Mouse (Mus musculus) limb, embryonic 14.5 days (tissue): ENCODE results near the gene Dst. TPM values are rescaled to one million over a fixed set of nuclear protein-coding genes. Genes with fewer than 3 reads are reported as not detected.

Experiments
- ATAC-seq: fragments of 200-750 bp; cut with Nextera tagmentation; 2 replicates; pipeline ENCODE4 v1.8.0; 2017; ENCODE audit warnings: low read depth, moderate number of reproducible peaks, moderate TSS enrichment; ENCODE audit not compliant: low FRiP score
- DNase-seq: peaks from one replicate; pipeline ENCODE4 v3.0.0-alpha.2; 2015; ENCODE audit warnings: low spot score
- H3K27ac ChIP-seq: fragments of 300-500 bp; sonication (generic); replicated peaks from 2 replicates; pipeline ENCODE4 v1.5.1; 2014; ENCODE audit warnings: low read depth, mild to moderate bottlenecking, low read length, moderate library complexity, mixed read lengths
- H3K27me3 ChIP-seq: fragments of 300-500 bp; sonication (generic); 2 replicates; pipeline ENCODE4 v1.6.1; 2014; ENCODE audit warnings: low read length, mixed read lengths; ENCODE audit not compliant: control insufficient read depth, insufficient read depth
- H3K36me3 ChIP-seq: fragments of 300-500 bp; sonication (generic); 2 replicates; pipeline ENCODE4 v1.6.1; 2014; ENCODE audit warnings: mild to moderate bottlenecking, low read length, moderate library complexity, mixed read lengths; ENCODE audit not compliant: control insufficient read depth, insufficient read depth
- H3K4me1 ChIP-seq: fragments of 300-500 bp; sonication (generic); 2 replicates; pipeline ENCODE4 v1.6.1; 2014; ENCODE audit warnings: antibody characterized with exemption, low read length, mixed read lengths; ENCODE audit not compliant: control insufficient read depth, insufficient read depth
- H3K4me2 ChIP-seq: fragments of 300-500 bp; sonication (generic); replicated peaks from 2 replicates; pipeline ENCODE4 v1.6.1; 2014; ENCODE audit warnings: low read depth, mild to moderate bottlenecking, low read length, moderate library complexity; ENCODE audit not compliant: severe bottlenecking
- H3K4me3 ChIP-seq: fragments of 300-500 bp; sonication (generic); replicated peaks from 2 replicates; pipeline ENCODE4 v1.5.1; 2014; ENCODE audit warnings: low read length
- H3K9ac ChIP-seq: fragments of 300-500 bp; sonication (generic); 2 replicates; pipeline ENCODE4 v1.6.1; 2014; ENCODE audit warnings: mild to moderate bottlenecking, low read depth, low read length, moderate library complexity; ENCODE audit not compliant: severe bottlenecking
- H3K9me3 ChIP-seq: fragments of 300-500 bp; sonication (generic); 2 replicates; pipeline ENCODE4 v1.6.1; 2016; ENCODE audit warnings: low read length; ENCODE audit not compliant: control insufficient read depth
- POLR2A ChIP-seq: fragments of 200-500 bp; IDR thresholded peaks from 2 replicates; pipeline ENCODE4 v1.8.0; 2012; ENCODE audit warnings: inconsistent platforms, mild to moderate bottlenecking, moderate library complexity, borderline replicate concordance; ENCODE audit not compliant: insufficient read depth, insufficient read length; ENCODE audit errors: extremely low read depth
- WGBS: fragments of 180-500 bp; shearing (Covaris S2); extraction: QIAGEN DNeasy Blood & Tissue Kit; methylation state at CpG from one replicate; pipeline ENCODE4 v1.1.7; 2014; 5-methylcytosine and 5-hydroxymethylcytosine counted together
- polyA plus RNA-seq, 2 experiments: library from polyadenylated mRNA; depleted of rRNA in 1 of 2; stranded (reverse) in 1 of 2; unstranded in 1 of 2; fragments of >200 nt; fragmentation: Nextera tagmentation in 1 of 2; extraction: Ambion mirVana in 1 of 2; gene quantifications; 2 replicates each; pipeline versions ENCODE4 v1.2.1 to v1.2.3; 2012 to 2014

The Dst gene
- polyA plus RNA-seq, 2 experiments, result 34.9 to 42.5 TPM

GRCm38 (mm10) chr1:33964643-33965042, 56.6 kb downstream of the Dst start:
- Histone ChIP-seq H3K9ac (no peak overlapping the region), H3K36me3 (no peaks in the 10 kb centered on the region), H3K27ac (no peak overlapping the region), H3K4me1 (no peaks in the 10 kb centered on the region), H3K9me3 (no peaks in the 10 kb centered on the region), H3K4me2 (no peak overlapping the region), H3K4me3 (no peak overlapping the region), H3K27me3 (no peaks in the 10 kb centered on the region)
- ATAC-seq (0 out of 2 replicates have a peak, but pooled peaks have one; percentile 11), DNase-seq (peak; percentile 64)
- 42% methylated on average over 5 of the region's 5 CpGs for WGBS
- TF ChIP-seq POLR2A, result no peak

- no peak for TF ChIP-seq POLR2A
- Histone ChIP-seq H3K4me2 (no peak overlapping the region), H3K9me3 (no peaks in the 10 kb centered on the region), H3K27ac (no peak overlapping the region), H3K36me3 (no peaks in the 10 kb centered on the region), H3K4me1 (no peaks in the 10 kb centered on the region), H3K27me3 (no peaks in the 10 kb centered on the region), H3K4me3 (no peak overlapping the region), H3K9ac (no peak overlapping the region)
- WGBS, result 86% methylated on average over 4 of the region's 4 CpGs
- no peak for ATAC-seq
- DNase-seq, result no peak
Measured at GRCm38 (mm10) chr1:33965824-33966223, 57.8 kb downstream of the Dst start.

- Histone ChIP-seq H3K4me3 (no peak overlapping the region), H3K4me2 (no peak overlapping the region), H3K9me3 (no peaks in the 10 kb centered on the region), H3K27ac (no peak overlapping the region), H3K9ac (no peak overlapping the region), H3K4me1 (no peaks in the 10 kb centered on the region), H3K36me3 (no peaks in the 10 kb centered on the region), H3K27me3 (no peaks in the 10 kb centered on the region)
- ATAC-seq (no peak), DNase-seq (peak; percentile 83)
- TF ChIP-seq POLR2A, result no peak
- WGBS, result 26% methylated on average over 6 of the region's 6 CpGs
Measured at GRCm38 (mm10) chr1:33966328-33966727, 58.3 kb downstream of the Dst start.

DNA sequence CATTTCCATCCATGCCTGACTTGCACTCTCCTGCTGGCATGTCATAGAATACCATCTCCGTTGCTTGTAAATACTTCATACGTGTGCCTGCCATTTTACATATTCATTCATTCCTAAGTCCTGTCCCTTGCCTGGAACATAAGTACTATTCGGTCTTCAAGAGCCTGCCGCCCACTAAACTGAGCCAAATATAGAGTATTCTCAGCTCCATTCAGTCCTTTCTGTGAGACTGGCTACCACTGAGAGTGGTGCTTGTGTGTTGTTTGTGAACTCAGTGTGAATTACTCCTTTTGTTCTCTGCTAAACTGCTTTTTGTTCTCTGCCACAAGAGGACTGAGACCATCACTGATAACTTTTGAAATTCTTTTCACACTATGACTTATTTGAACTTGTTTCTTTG, 59.2 kb downstream of the Dst start:
- Histone ChIP-seq H3K27ac (no peak overlapping the region), H3K4me3 (no peak overlapping the region), H3K9me3 (no peaks in the 10 kb centered on the region), H3K4me2 (no peak overlapping the region), H3K36me3 (no peaks in the 10 kb centered on the region), H3K27me3 (no peaks in the 10 kb centered on the region), H3K9ac (no peak overlapping the region), H3K4me1 (no peaks in the 10 kb centered on the region)
- DNase-seq, result no peak
- no peak for ATAC-seq
- TF ChIP-seq POLR2A, result no peak
- WGBS, result 82% methylated on average over 4 of the region's 4 CpGs

DNA sequence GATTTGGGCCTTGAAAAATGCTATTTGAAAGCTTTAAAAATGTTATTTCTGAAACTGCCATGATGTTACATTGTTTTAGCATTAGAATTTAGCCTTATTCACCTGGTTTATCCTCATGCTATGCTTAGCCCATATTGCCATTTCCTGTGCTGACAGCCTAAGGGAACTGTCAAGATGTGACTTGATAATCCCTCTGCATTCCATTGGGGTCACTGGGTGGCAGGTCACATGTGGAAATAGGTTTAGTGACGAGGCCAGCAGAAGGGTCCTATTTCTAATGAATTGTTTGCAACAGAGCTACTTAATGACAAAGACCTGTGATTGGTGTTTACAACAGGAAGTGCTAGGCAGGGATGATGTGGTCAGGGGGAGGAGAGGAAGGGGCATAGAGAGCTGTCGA, 61.9 kb downstream of the Dst start:
- no peak for ATAC-seq
- H3K36me3 ChIP-seq, result no peaks in the 10 kb centered on the region
- WGBS, result 23% methylated on average over 2 of the region's 2 CpGs
- H3K27me3 ChIP-seq, result no peaks in the 10 kb centered on the region
- no peak overlapping the region for H3K4me2 ChIP-seq
- no peaks in the 10 kb centered on the region for H3K9me3 ChIP-seq
- H3K9ac ChIP-seq, result no peak overlapping the region
- DNase-seq, result no peak
- no peak for TF ChIP-seq POLR2A
- H3K4me1 ChIP-seq, result no peaks in the 10 kb centered on the region
- H3K4me3 ChIP-seq, result no peak overlapping the region
- no peak overlapping the region for H3K27ac ChIP-seq

- no peaks in the 10 kb centered on the region for H3K27me3 ChIP-seq
- WGBS, result 76% methylated on average over 11 of the region's 11 CpGs
- no peak for TF ChIP-seq POLR2A
- H3K9me3 ChIP-seq, result no peaks in the 10 kb centered on the region
- DNase-seq, result no peak
- no peak overlapping the region for H3K4me3 ChIP-seq
- no peaks in the 10 kb centered on the region for H3K4me1 ChIP-seq
- no peaks in the 10 kb centered on the region for H3K36me3 ChIP-seq
- ATAC-seq, result no peak
- no peak overlapping the region for H3K4me2 ChIP-seq
- no peak overlapping the region for H3K9ac ChIP-seq
- no peak overlapping the region for H3K27ac ChIP-seq
Measured at GRCm38 (mm10) chr1:33974401-33974800, 66.4 kb downstream of the Dst start.
